Mouse (Mus musculus) neural tube, embryonic 11.5 days (tissue): Measurements from ENCODE around the gene Cdca7l. TPM values are rescaled to one million over a fixed set of nuclear protein-coding genes. Genes with fewer than 3 reads are reported as not detected.

Experiments used
- ATAC-seq: fragments of 200-750 bp; cut with Nextera tagmentation; 2 replicates; pipeline ENCODE4 v1.8.0; 2017; ENCODE audit warnings: moderate number of reproducible peaks, mild to moderate bottlenecking, moderate TSS enrichment, moderate library complexity; ENCODE audit not compliant: insufficient read depth, low FRiP score, low TSS enrichment
- DNase-seq: peaks from one replicate; pipeline ENCODE4 v3.0.0-alpha.2; 2015; ENCODE audit warnings: low spot score
- H3K27ac ChIP-seq: fragments of 300-500 bp; sonication (generic); 2 replicates; pipeline ENCODE4 v1.5.1; 2014; ENCODE audit warnings: low read depth, mild to moderate bottlenecking, low read length
- H3K27me3 ChIP-seq: fragments of 300-500 bp; sonication (generic); 2 replicates; pipeline ENCODE4 v1.6.1; 2014; ENCODE audit warnings: mild to moderate bottlenecking, low read length, mixed read lengths; ENCODE audit not compliant: control insufficient read depth, insufficient read depth
- H3K36me3 ChIP-seq: fragments of 300-500 bp; sonication (generic); 2 replicates; pipeline ENCODE4 v1.6.1; 2014; ENCODE audit warnings: mild to moderate bottlenecking, low read length, moderate library complexity, mixed read lengths; ENCODE audit not compliant: control insufficient read depth, insufficient read depth
- H3K4me1 ChIP-seq: fragments of 300-500 bp; sonication (generic); 2 replicates; pipeline ENCODE4 v1.6.1; 2014; ENCODE audit warnings: low read length, mixed read lengths; ENCODE audit not compliant: control insufficient read depth, insufficient read depth
- H3K4me2 ChIP-seq: fragments of 300-500 bp; sonication (generic); 2 replicates; pipeline ENCODE4 v1.6.1; 2014; ENCODE audit warnings: low read depth, mild to moderate bottlenecking, moderate library complexity
- H3K4me3 ChIP-seq: fragments of 300-500 bp; sonication (generic); 2 replicates; pipeline ENCODE4 v1.5.1; 2014; ENCODE audit warnings: low read depth, low read length
- H3K9ac ChIP-seq: fragments of 300-500 bp; sonication (generic); 2 replicates; pipeline ENCODE4 v1.6.1; 2014; ENCODE audit warnings: mild to moderate bottlenecking, low read length
- H3K9me3 ChIP-seq: fragments of 300-500 bp; sonication (generic); 2 replicates; pipeline ENCODE4 v1.6.1; 2016; ENCODE audit warnings: low read length; ENCODE audit not compliant: control insufficient read depth
- WGBS: fragments of 180-500 bp; shearing (Covaris S2); extraction: QIAGEN DNeasy Blood & Tissue Kit; methylation state at CpG from one replicate; pipeline ENCODE4 v1.1.7; 2014; 5-methylcytosine and 5-hydroxymethylcytosine counted together
- polyA plus RNA-seq: library from polyadenylated mRNA; unstranded; fragments of >200 nt; fragmentation: Nextera tagmentation; extraction: Ambion mirVana; gene quantifications from 2 replicates; pipeline ENCODE4 v1.2.1, GENCODE M21; 2014

Gene Cdca7l
- polyA plus RNA-seq, 1 experiment from 2014 or later = 21.4 TPM

DNA sequence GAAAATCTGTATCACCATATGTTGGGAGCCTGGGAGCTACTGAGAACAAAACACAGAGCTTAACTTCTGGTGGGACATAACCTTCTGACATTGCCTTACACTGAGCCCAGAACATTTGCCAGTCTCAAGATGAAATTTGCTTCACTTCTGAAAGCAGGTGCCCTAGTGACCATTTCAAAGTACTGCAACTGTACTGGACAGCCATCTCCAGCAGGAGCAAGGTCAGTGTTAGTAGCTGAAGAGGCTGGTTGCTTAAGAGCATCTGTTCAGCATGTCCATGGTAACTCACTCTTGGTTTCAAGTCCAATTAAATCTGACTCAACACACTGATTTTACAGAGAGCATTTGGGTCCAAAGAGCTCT lies 16.8 kb downstream of the Cdca7l start:
- DNase-seq = no peak
- Histone ChIP-seq H3K36me3 (no peaks in the 10 kb centered on the region), H3K4me1 (no peaks in the 10 kb centered on the region), H3K4me3 (no peak overlapping the region), H3K9ac (no peak overlapping the region), H3K27ac (no peak overlapping the region), H3K9me3 (no peaks in the 10 kb centered on the region), H3K4me2 (no peak overlapping the region), H3K27me3 (peaks cover 6% of the 10 kb centered on the region)
- ATAC-seq = no peak

DNA sequence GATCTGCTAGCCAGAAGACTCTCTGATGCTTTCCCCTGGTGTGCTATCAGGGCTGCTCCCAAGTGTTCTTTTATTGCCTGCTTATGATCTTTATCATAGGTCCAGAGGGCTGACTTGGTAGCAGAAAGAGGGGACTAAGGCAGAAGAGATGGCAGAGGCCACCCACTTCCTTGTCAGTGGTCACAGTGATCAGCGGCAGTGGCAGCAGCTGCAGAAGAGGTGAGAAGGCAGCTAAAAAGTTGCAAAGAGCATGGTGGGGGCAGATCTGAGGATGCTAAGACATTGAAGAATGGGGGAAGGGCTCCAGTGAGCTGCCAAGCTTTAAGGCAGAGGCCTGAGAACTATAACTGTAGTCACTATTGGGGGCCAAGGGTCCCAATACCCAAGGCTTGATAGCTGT lies 17.3 kb downstream of the Cdca7l start:
- 70% methylated on average over 1 of the region's 1 CpGs for WGBS
- no peak for ATAC-seq
- H3K4me3 ChIP-seq = no peak overlapping the region

GRCm38 (mm10) chr12:117828350-117828749 lies 24.3 kb downstream of the Cdca7l start:
- H3K9me3 ChIP-seq = no peaks in the 10 kb centered on the region
- no peak for DNase-seq

More for the DNA sequence above, 17.3 kb downstream of the Cdca7l start:
- no peaks in the 10 kb centered on the region for H3K4me1 ChIP-seq
- no peak overlapping the region for H3K9ac ChIP-seq
- no peaks in the 10 kb centered on the region for H3K9me3 ChIP-seq
- H3K36me3 ChIP-seq = no peaks in the 10 kb centered on the region
- H3K27me3 ChIP-seq = peaks cover 6% of the 10 kb centered on the region
- H3K4me2 ChIP-seq = no peak overlapping the region
- H3K27ac ChIP-seq = no peak overlapping the region
- DNase-seq = no peak

GRCm38 (mm10) chr12:117831351-117831961 lies 27.4 kb downstream of the Cdca7l start:
- Histone ChIP-seq H3K9ac (no peak overlapping the region), H3K4me1 (no peaks in the 10 kb centered on the region), H3K36me3 (no peaks in the 10 kb centered on the region), H3K4me2 (no peak overlapping the region), H3K9me3 (no peaks in the 10 kb centered on the region), H3K27ac (no peak overlapping the region), H3K4me3 (no peak overlapping the region), H3K27me3 (no peaks in the 10 kb centered on the region)
- DNase-seq (no peak), ATAC-seq (no peak)
- 77% methylated on average over 8 of the region's 8 CpGs for WGBS

More at GRCm38 (mm10) chr12:117828350-117828749, 24.3 kb downstream of the Cdca7l start:
- Histone ChIP-seq H3K4me1 (no peaks in the 10 kb centered on the region), H3K4me3 (no peak overlapping the region), H3K4me2 (no peak overlapping the region), H3K9ac (no peak overlapping the region), H3K27me3 (no peaks in the 10 kb centered on the region), H3K27ac (no peak overlapping the region), H3K36me3 (no peaks in the 10 kb centered on the region)
- 92% methylated on average over 3 of the region's 3 CpGs for WGBS
- no peak for ATAC-seq

DNA sequence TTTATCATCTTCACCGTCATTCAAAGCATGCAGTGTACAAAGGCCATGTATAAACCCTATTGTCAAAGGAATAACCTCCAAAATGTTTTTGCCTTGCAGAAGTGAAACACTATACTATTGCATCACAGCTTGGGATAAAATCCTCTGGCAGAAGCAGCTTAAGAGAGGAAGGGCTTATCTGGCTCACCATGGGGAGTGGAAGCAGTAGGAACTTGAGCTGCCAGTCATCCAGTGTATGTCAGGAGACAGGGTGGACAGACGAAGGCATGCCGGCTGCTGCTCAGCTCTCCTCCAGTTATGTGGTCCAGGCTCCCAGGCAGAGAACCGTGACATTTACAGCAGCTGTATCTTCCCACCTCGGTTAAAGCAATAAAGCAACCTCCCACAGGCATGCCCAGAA lies 28.1 kb downstream of the Cdca7l start:
- H3K27ac ChIP-seq = no peak overlapping the region
- H3K36me3 ChIP-seq = no peaks in the 10 kb centered on the region
- no peaks in the 10 kb centered on the region for H3K4me1 ChIP-seq
- no peaks in the 10 kb centered on the region for H3K27me3 ChIP-seq
- no peak overlapping the region for H3K4me3 ChIP-seq
- no peak overlapping the region for H3K9ac ChIP-seq
- no peak for ATAC-seq
- H3K4me2 ChIP-seq = no peak overlapping the region
- WGBS = 37% methylated on average over 5 of the region's 5 CpGs
- peak; percentile 11 for DNase-seq
- no peaks in the 10 kb centered on the region for H3K9me3 ChIP-seq

DNA sequence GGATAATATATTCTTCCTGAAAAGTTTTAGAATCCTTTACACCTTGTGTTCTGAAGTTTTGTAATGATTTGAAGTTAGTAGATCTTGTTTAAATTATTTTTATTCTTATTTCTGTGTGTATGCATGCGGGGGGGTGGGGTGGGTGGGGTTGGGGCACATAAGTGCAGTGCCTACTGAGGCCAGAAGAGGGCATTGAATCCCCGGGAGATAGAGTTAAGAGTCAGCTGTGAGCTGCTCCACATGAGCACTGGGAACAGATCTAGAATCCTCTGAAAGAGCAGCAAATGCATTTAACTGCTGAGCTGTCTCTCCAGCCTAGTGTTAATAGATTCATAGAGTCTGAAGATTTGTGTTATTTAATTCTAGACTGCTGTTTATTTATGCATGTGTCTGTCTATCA lies 30.6 kb downstream of the Cdca7l start:
- H3K9me3 ChIP-seq = no peaks in the 10 kb centered on the region
- H3K27me3 ChIP-seq = no peaks in the 10 kb centered on the region
- H3K4me2 ChIP-seq = no peak overlapping the region
- no peak overlapping the region for H3K4me3 ChIP-seq
- no peak overlapping the region for H3K9ac ChIP-seq
- no peaks in the 10 kb centered on the region for H3K4me1 ChIP-seq
- H3K27ac ChIP-seq = no peak overlapping the region
- no peaks in the 10 kb centered on the region for H3K36me3 ChIP-seq
- ATAC-seq (no peak), DNase-seq (no peak)
- WGBS = 80% methylated on average over 2 of the region's 2 CpGs

DNA sequence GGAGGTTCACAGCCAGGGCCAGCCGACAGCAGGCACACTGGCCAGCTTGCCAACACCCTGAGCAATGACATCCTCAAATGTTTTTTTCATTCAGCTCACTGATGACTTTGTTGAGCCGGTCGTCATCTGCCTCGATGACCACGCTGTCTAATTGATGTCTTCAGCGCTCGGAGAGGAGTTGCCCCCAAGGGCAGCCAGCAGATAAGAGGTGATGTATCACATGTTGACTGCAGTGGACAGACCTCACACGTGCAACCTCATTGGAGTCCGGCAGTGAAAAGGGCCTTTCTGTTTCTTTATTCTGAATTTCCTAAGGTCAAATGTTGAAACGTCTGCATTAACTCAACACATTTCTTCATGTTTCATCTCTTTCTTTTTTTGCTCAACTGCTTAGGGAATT lies 31.3 kb downstream of the Cdca7l start:
- ATAC-seq (no peak), DNase-seq (no peak)
- no peak overlapping the region for H3K9ac ChIP-seq
- no peak overlapping the region for H3K4me2 ChIP-seq
- no peaks in the 10 kb centered on the region for H3K36me3 ChIP-seq
- no peak overlapping the region for H3K27ac ChIP-seq
- no peaks in the 10 kb centered on the region for H3K4me1 ChIP-seq
- 60% methylated on average over 10 of the region's 10 CpGs for WGBS
- no peak overlapping the region for H3K4me3 ChIP-seq
- no peaks in the 10 kb centered on the region for H3K27me3 ChIP-seq
- no peaks in the 10 kb centered on the region for H3K9me3 ChIP-seq

GRCm38 (mm10) chr12:117837376-117837775 lies 33.3 kb downstream of the Cdca7l start:
- Histone ChIP-seq H3K27ac (no peak overlapping the region), H3K4me1 (no peaks in the 10 kb centered on the region), H3K4me3 (no peak overlapping the region), H3K4me2 (no peak overlapping the region), H3K9ac (no peak overlapping the region), H3K9me3 (no peaks in the 10 kb centered on the region), H3K27me3 (no peaks in the 10 kb centered on the region), H3K36me3 (no peaks in the 10 kb centered on the region)
- no peak for DNase-seq
- ATAC-seq = no peak
- WGBS = 89% methylated on average over 4 of the region's 4 CpGs

DNA sequence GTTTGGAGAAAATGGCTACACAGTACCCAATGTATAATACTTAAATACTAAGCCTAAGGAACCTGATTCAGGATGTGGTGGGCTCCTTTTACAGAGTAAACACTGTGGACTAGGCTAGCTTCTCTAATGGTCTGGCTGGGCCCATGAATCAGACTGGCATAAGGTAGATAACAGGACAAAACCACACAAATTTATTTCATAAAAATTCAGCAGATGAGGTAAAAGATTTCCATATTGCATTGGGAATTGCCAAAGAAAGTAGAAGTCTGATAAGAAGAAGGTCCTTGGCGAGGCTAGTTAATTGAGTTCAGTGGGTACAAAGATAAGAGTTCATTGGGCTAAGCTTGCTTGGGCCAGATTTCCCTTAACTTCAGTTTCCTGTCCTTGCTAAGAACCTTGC lies 36.6 kb downstream of the Cdca7l start:
- H3K9ac ChIP-seq = no peak overlapping the region
- no peak overlapping the region for H3K27ac ChIP-seq
- H3K36me3 ChIP-seq = no peaks in the 10 kb centered on the region
- H3K4me3 ChIP-seq = no peak overlapping the region
- 84% methylated on average over 1 of the region's 1 CpGs for WGBS
- H3K4me1 ChIP-seq = peaks cover 4% of the 10 kb centered on the region; the same call in 1 of the 2 replicates
- no peaks in the 10 kb centered on the region for H3K27me3 ChIP-seq
- H3K9me3 ChIP-seq = no peaks in the 10 kb centered on the region
- no peak overlapping the region for H3K4me2 ChIP-seq
- no peak for DNase-seq
- ATAC-seq = no peak
